In genomic region chr2:19292366-19292765, GRCm38 (mm10) we compare ENCODE assay signal across 25 mouse cellular contexts.
"Had no signal": no experiment of that assay in that cellular context is flagged by ENCODE, and none has a peak within 500 bp of the region (broad histone marks: within the 10 kb centered on the region; RNA-seq: fewer than 3 reads in every experiment).

No protein-coding gene starts in this region.

- H3K36me3 ChIP-seq: heart, embryonic 12.5 days; hindbrain, embryonic 10.5 days; hindbrain, embryonic 12.5 days; limb, embryonic 13.5 days; limb, embryonic 15.5 days; liver, embryonic 12.5 days had no signal

- H3K27ac ChIP-seq: gastrocnemius, adult 2 months; heart, adult 2 months; hindbrain, embryonic 10.5 days; hindbrain, embryonic 12.5 days; hindbrain, embryonic 14.5 days; kidney, postnatal 0 days; limb, embryonic 13.5 days; limb, embryonic 15.5 days; liver, embryonic 12.5 days; liver, embryonic 14.5 days had no signal

- ATAC-seq: hindbrain, embryonic 16.5 days; inflammation-experienced regulatory T-cells, adult 6 months; intestine, embryonic 16.5 days; liver, embryonic 12.5 days had no signal

- H3K4me2 ChIP-seq: heart, embryonic 12.5 days; hindbrain, embryonic 12.5 days; hindbrain, embryonic 14.5 days; limb, embryonic 13.5 days; limb, embryonic 15.5 days; liver, embryonic 12.5 days had no signal

- H3K4me3 ChIP-seq: gastrocnemius, adult 2 months; heart, adult 2 months; heart, embryonic 12.5 days; hindbrain, embryonic 10.5 days; hindbrain, embryonic 12.5 days; limb, embryonic 13.5 days; limb, embryonic 15.5 days; liver, embryonic 12.5 days had no signal

- H3K27me3 ChIP-seq: heart, embryonic 12.5 days; hindbrain, embryonic 12.5 days; limb, embryonic 13.5 days; limb, embryonic 15.5 days; liver, embryonic 12.5 days had no signal

- H3K9ac ChIP-seq: heart, embryonic 12.5 days; hindbrain, embryonic 12.5 days; hindbrain, embryonic 14.5 days; limb, embryonic 13.5 days; limb, embryonic 15.5 days; liver, embryonic 12.5 days; liver, embryonic 14.5 days had no signal

- H3K9me3 ChIP-seq: heart, embryonic 12.5 days; hindbrain, embryonic 10.5 days; hindbrain, embryonic 12.5 days; limb, embryonic 13.5 days; limb, embryonic 15.5 days; liver, embryonic 12.5 days had no signal

- DNase-seq: gastrocnemius, adult 2 months; gastrocnemius, postnatal 10 days; gastrocnemius, postnatal 25 days; heart, adult 2 months; heart, postnatal 10 days; heart, postnatal 4 days; kidney, adult 18-20 months; kidney, adult 8-10 months; kidney, postnatal 14 days; kidney, postnatal 36 days; layer of hippocampus, adult 9-11 months; layer of hippocampus, postnatal 36 days; left cerebral cortex, postnatal 4 days had no signal

- H3K4me1 ChIP-seq: heart, embryonic 12.5 days; hindbrain, embryonic 10.5 days; hindbrain, embryonic 12.5 days; limb, embryonic 13.5 days; limb, embryonic 15.5 days; liver, embryonic 12.5 days had no signal
